Mouse (Mus musculus) adipocyte (in vitro differentiated cells): ENCODE measurements around the gene Tubgcp4.

ENCODE experiments used
- DNase-seq: peaks from one replicate; pipeline ENCODE4 v3.0.0-alpha.2; 2016; ENCODE audit warnings: low spot score

Tubgcp4 gene

DNA sequence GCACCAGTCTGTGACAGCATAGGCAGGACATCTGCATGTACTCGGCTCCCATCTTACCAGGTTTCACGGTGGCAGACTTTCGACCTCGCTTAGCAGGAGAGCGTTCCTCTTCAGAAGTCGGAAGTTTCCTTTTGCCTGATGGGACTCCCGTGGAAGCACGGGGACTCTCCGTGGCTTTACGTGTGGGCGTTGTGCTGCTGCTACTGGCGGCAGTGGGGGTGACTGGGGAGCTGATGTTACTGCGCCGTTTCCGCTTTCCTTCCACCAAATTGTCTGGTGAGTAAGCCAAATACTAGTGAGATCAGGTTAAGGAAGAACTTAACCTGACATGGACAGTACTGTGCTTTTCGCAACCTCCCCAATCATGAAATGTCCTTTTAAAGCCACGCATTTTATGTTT lies 33.8 kb downstream of the Tubgcp4 start:
- DNase-seq: no peak

DNA sequence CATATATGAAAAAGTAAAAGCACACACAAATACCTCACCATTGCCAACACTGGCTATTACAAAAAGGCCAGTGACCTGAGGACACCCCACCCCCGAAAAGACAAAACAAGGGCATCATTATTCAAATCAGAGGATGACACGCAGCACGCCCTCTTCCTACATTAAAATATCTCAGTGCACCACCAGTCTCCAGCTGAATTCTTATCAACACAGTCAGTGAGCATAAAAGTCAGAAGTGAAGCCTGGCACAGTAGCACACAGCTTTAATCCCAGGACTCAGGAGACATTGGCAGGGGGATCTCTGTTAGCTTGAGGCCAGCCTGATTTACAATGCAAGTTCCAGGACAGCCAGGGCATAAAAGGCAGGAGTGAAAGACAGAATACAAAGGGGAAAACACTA lies 36.1 kb downstream of the Tubgcp4 start:
- DNase-seq: no peak

GRCm38 (mm10) chr2:121214491-121214890 lies 44.0 kb downstream of the Tubgcp4 start:
- peak; percentile 54 for DNase-seq

DNA sequence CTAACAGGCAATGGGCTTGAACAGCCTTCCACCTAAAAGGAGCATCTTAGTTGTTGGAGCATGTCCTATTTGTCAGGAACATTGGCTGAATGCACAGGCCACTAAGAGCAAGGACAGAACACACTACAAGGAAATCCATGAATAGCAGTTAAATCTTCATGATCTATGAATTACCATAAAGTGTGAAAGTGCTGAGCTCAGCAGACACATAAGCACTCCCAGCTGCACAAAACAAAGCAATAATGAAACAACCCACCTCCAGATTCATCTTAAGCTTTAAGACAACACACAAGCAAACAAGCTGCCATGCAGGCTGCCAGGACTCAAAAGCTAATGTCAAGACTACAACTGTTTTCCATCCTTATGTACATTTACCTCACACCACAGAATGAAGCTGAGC lies 48.7 kb downstream of the Tubgcp4 start:
- DNase-seq: no peak

DNA sequence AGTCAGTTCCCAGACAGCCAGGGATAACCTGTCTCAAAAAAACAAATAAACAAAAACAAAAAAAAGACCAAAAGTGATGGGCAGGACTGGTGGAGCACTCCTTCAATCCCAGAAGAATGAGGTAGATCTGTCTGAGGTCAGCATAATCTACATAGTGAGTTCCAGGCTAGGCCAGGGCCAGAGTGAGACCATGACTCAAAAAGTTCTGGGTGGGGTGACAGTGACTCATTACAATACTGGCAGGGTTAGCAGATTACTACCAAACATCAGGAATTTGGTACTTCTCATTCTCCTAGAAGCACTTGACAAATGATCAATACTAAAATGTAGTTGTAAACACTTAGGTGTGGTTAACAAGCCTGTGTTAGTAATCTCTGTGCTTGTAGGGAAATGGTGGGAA lies 49.5 kb downstream of the Tubgcp4 start:
- no peak for DNase-seq

DNA sequence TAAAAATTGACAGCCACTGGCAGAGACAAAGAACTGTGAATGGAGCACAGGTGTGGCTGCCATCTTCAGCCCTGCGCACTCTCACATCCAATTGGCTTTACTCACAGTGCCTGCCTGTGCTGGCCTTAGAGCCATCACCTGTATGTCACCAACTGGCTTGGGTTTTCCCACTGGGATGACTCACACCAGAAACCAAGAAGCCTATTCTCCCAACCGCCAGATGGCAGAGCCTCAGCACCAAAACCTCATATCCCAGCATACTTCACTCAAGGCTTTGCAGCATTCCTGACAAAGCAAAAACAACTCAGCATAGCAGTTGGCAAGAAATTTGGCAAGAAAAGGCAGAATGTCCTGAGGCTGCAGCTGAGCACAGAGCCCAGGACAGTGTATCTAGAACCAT lies 52.6 kb downstream of the Tubgcp4 start:
- peak; percentile 77 for DNase-seq

DNA sequence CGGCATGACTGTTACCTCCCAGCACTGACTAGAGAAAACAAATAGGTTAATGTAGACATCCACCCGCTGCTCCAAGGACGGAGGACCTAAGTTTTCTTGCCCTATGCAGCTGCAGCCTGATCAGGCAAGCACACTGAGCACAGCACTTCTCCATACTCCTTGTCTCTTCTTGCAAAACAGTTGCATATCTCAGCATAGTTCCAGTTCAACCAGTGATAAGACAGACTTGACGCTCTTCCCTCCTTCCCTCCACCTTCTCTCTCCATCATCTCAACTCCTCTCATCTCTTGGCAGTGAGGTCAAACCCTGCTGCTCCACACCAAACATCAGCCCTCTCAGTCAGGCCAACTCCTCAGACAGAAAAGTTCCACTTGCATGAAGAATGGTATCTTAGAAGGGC lies 57.7 kb downstream of the Tubgcp4 start:
- no peak for DNase-seq

GRCm38 (mm10) chr2:121235460-121236072 lies 65.1 kb downstream of the Tubgcp4 start:
- DNase-seq: no peak

- no peak for DNase-seq
These were observed 69.0 kb downstream of the Tubgcp4 start for GRCm38 (mm10) chr2:121239426-121239825.

DNA sequence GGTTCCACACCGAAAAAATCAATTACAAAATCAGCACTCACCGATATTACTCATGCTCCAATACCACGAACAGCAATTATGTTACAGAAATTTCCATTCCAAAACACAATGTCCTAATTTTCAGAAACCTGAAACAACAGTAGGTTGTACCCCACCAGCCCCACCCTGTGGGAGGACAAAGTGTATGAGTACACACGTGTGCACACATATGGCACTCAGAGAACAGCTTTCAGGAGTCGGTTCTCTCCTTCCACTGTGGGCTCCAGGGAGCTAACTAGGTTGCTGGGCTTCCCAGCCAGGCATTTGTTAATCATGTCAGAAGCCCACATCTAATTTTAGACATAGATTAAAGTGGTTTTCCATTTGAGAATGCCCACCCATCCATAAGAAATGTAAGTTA lies 73.6 kb downstream of the Tubgcp4 start:
- DNase-seq: no peak
